Mouse (Mus musculus): Measurements from ENCODE around the gene Casq1.

Gene Casq1

GRCm38 (mm10) chr1:172206141-172206917 is 13.3 kb downstream of the Casq1 start, which contains the start of gene Pea15a:
Gene Pea15a (minus strand): TSS chr1:172206804.
- peak; percentile 80 for DNase-seq (ENCODE audit: low read depth, low spot score)

DNA sequence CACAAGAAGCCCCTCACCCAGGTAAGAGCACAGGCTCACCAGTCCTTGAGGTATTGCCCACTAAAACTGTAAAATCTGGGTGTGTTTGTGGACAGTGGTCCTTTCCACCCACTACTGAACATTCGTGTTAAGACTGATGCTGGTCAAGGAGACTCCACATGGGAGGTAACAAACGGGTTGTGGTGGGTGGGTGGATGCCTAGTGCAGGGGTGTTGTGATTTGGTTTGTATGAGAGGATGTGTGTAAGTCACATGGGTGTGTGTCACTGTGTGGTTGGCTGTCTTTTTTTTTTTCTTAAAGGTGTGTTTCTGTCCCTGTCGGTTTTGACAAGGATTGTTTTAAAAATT is 14.0 kb downstream of the Casq1 start:
- DNase-seq (ENCODE audit: low read depth, low spot score), result no peak

GRCm38 (mm10) chr1:172204814-172205740 is 14.6 kb downstream of the Casq1 start:
- no peak for DNase-seq (ENCODE audit: low read depth, low spot score)

DNA sequence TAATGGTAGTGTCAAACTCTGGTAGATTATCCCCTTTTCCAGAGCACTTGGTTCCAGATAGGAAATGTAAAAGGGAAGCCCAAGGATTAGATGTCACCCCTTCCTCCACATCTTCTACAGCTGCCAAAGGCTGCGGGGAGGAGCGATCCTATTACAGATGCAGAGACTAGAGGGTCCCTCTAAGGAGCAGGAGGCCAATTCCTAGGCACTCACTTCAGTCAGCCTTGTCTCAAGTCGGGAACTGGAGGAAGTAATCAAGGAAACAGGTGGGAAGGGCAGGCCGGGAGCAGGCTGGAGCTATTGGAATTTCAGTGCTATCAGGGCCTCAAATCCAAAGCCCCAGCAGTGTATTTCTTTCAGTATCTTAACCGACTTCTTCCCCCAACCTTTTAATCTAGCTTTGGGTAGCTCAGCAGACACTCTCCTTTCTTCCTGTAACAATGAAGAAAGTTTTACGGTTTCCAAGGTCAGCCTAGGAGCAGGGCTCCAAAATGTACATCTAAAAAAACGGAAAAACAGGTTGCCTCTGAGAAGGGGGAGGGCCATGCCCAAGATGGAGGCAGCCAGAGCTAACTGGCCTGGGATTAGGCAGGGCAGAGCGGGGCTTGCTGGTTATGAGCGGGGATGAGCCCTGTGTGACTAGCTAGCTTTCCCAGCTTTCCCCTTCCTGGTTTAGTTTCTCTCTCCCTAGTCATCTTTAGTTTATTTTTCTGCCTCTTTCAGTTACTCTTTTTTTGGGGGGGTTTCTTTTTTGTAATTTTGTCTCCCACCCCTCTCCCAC is 15.4 kb downstream of the Casq1 start:
- no peak for DNase-seq (ENCODE audit: low read depth, low spot score)

DNA sequence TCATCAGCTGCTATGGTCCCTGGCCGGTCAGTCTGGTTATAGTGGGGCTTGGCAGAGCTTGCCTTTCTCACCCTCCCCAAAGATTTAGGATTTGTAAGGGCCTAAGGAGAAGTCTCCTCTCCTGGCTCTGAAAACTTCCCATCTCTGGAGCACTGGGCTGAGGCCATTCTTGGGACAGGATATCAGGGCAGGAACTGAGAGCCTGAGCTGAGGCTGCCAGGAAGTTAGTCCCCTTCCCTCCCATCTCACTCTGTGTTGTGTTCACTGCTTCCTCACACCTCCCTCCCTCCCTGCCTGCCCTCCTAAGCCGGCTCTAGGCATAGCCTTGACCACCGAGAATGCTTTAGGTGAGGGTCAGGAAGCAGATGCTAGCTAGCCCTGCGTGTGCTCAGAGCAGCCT is 16.1 kb downstream of the Casq1 start:
- DNase-seq (ENCODE audit: low read depth, low spot score), result no peak

GRCm38 (mm10) chr1:172202894-172203522 is 16.7 kb downstream of the Casq1 start:
- no peak for DNase-seq (ENCODE audit: low read depth, low spot score)

DNA sequence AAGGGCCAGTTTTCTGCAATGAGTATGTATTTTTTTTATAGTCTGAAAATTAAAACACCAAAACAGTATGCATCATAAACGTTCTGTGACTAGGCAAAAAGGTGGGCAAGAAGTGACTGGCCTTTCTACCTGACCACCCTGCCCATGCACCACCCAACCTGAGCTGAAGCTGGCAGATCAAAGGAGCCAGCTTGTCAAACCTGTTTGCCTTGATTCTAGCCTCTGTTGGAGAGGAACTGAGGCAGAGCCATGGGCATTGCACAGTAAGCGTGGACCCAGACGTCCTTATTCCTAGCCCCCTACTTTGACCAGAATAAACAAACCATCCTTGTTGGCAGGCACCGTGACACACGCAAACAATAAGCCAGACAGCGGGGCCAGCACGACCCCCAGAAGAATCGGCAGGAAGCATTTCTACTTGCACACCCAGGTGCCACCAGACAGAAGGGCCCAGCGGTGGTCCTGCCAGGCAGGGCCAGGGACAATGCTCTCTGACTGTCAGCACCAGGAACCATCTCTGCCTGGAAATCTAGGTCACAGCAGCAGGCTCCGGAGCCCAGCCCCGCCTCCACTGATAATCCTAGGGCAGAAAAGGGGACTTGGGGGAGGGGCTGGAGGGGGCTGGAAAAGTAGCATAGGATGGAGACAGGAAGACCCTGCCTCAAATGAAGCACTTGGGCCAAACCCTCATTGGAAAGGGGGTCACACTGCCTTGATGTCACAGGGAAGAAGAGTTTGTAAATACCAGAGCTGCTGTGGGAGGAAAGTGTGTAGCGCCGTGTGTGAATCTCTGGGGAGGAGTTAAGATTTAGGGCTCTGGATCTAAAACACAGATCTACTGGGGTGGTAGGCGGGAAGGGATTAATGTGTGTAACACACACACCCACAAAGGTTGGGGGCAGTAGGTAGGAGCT is 17.4 kb downstream of the Casq1 start:
- no peak for DNase-seq (ENCODE audit: low read depth, low spot score)

- DNase-seq (ENCODE audit: low read depth, low spot score), result no peak
These were observed 18.7 kb downstream of the Casq1 start for GRCm38 (mm10) chr1:172200871-172201447.

GRCm38 (mm10) chr1:172200161-172200560 is 19.5 kb downstream of the Casq1 start:
- no peak for DNase-seq (ENCODE audit: low read depth, low spot score)

DNA sequence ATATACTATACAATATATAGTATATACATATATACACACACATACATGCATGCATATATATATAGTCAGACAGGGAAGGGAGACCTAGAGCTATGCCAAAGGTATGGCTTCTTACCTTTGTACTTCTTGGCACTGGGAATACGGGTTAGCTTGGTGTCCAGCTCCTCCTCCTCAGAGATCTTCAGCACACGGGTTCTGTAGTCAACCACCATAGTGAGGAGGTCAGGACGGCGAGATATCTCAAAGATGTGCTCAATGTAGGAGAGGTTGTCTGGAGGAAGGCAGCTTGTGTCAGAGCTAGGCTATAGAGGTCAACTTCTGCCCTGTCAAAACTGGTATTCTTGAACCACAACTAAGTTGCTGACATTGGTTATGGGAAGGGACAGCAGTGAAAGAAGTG is 20.7 kb downstream of the Casq1 start:
- no peak for DNase-seq (ENCODE audit: low read depth, low spot score)

DNA sequence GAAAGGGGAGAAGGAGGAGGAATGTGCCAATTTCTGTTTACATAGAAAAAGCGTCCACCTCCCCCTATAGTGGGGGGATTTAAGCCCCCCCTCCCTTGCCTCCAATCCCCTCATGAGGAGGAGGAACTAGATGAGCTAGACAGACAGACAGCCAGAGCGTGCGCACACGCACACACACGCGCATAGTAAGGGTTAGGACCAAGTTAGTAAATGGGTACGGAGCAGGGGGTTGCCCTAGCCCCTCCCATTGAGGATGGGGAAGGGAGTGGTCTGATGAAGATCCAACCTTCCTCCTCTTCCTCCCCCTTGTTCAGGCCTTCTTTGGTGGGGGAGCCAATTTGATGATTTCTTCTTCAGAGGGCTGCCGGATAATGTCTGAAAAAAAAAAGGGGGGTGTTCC is 21.4 kb downstream of the Casq1 start:
- no peak for DNase-seq (ENCODE audit: low read depth, low spot score)

DNA sequence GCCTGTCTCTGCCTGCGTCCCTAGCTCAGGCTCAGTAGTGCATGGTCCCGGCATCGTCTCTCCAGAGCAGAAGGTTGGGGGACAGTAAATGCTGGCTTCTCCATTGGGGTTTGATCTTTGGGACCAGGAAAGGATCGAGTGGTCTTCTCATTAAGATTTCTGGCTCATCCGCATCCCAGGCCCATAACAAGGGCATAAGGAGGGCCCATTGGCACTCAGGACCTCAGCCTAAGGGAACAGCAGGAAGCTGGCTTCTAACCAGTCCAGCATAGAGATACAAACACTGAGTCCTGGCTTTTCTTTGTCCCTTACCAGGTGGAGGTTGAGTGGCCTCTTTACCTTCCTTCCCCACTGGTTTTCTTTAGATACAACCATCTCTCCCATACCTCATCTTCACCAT is 21.8 kb downstream of the Casq1 start:
- DNase-seq (ENCODE audit: low read depth, low spot score), result no peak

GRCm38 (mm10) chr1:172197146-172197545 is 22.5 kb downstream of the Casq1 start:
- DNase-seq (ENCODE audit: low read depth, low spot score), result no peak

DNA sequence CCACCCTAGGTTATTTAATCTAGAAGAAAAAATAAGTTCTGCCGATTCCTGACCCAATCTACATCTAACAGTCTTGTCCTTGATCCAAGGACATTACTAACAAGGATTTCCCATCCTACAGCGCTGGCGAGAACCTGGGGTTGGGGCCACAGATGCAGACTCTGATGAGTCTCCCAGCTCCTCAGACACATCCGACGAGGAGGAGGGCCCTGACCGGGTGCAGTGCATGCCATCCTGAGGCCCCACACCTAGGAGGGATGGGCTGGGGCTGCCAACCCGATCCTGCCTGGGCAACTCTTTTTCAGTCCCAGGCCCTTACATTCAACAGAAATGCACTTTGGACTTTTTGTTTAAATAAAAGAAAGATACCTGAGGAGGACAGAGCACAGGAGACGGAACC is 25.2 kb downstream of the Casq1 start:
- no peak for DNase-seq (ENCODE audit: low read depth, low spot score)

GRCm38 (mm10) chr1:172192217-172192616 is 27.5 kb downstream of the Casq1 start:
- no peak for DNase-seq (ENCODE audit: low read depth, low spot score)

DNA sequence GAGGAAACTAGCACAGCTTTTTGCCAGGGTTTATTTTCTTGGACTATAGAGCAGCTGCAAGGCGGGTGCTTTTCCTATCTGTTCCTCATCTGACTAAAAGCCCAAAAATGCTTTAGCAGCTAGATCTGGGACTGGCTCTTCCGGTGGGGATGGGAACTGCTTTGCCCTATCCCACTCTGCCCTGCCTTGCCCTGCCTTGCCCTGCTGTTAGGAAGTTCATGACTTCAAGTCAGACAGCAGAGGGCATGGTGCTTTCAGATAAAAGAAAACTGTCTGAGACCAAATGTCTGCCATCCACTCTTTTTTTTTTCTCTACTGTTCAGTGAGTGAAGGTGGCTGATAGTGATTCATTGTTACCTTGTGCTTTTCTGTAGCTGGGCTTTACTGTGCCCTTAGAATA is 28.1 kb downstream of the Casq1 start:
- DNase-seq (ENCODE audit: low read depth, low spot score), result no peak

- peak; percentile 26 for DNase-seq (ENCODE audit: low read depth, low spot score)
These were observed 30.8 kb downstream of the Casq1 start for GRCm38 (mm10) chr1:172188891-172189290.

DNA sequence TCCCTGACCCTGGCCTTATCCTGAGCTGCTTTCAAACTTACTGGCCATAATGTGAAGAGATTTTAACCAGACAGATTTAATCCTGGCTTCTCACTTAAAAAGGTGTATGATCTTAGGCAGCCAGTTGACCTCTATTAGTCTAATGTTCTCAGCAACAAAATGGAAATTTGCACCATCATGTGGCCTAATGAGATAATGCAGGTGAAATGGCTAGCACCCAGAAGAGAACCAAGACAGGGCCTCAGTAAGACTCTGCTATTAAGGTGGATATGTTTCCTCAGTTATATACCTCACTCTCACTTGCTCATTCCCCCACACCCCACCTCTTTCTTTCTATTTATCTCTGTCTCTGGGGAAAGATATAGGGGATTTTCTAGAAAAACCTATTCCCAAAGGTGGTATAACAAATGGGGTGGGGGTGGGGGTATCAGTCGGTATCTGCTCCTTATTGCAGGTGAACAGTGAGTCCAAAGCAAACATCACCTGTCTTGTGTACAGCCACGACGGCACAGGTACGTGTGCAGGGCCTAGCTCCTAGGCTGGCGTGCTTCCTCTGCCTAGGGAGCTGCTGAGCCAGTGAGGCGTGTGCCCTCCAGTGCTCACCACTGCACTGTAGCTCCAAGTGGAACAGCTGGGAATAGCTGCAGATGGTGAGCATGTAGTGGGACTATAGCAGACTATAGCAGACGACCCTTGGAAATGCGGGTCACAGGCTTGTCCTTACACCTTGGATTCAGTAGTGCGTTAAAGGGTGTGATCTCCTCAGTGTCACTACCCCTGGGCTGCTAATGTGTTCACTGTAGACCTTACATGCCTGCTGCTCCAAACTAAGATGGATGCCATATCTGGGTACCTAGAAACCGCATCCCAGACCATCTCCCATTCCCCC is 33.0 kb downstream of the Casq1 start:
- peak; percentile 37 for DNase-seq (ENCODE audit: low read depth, low spot score)

DNA sequence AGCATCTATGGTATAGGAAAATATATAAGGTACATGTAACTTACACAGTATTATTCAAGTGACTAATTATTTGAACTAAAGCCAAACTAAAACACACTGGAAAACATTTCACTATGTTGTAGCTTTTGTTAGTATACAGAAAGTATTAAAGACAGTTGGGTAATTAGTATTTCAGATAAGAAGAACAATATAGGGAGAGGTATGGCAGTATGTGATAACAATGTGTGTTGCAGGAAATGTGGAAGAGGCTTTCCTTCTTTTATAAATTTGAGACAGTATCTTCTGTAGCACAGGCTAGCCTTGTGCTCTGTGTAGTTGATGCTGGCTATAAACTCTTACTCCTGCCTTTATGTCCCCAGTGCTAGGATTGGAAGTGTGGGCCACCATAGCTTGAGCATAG is 35.8 kb downstream of the Casq1 start:
- DNase-seq (ENCODE audit: low read depth, low spot score), result no peak

Measured in A20 (cell line).